Mouse (Mus musculus) yolk sac, embryonic 10.5 days (tissue): Measurements from ENCODE around the gene Uts2b.
"Not testable (repeated sequence)": the region's sequence is repeated elsewhere in the genome, so short reads cannot be mapped to it uniquely, and the experiment has no call there.

Experiments used
- DNase-seq: peaks from one replicate; pipeline ENCODE4 v3.0.0-alpha.2; 2017; ENCODE audit warnings: low spot score

Uts2b gene

DNA sequence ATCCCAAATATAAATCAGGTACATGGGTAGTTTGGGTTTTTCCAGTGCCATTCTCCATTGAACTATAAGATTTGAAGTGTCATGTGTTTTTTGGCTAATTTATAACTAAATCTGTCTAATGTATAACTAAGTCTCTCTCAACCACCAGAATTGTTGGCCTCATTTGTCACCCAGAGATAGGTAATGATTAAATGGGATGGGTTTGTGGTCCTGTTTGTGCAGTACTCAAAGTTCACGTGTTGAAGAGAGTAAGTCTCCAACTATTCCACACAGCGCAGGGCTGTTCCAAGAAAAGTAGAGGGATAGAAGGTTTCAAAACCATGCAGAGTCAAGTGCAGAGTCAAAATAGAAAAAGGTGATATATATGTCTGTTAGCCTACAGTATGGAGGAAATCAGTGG, 5.3 kb upstream of the Uts2b start:
- DNase-seq, result peak; percentile 61

DNA sequence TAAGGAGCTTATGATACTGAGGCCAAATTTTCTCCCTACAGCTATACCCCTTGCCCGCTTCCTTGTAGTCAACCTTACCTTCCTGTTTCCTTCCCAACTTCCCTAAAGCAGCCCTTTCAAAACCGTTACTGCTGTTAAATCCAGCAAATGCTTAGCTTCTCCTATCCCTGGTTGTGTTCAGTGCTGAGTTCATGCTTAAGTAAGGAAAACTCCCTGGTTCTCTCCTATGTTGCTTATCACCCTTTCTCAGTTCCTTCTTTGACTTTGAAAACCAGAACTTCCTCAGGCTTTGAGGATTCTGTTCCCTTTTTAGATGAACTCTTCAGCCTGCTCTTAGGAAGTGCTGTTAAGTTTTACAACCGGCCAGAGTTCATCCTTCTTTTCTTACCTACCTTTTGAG, 4.1 kb upstream of the Uts2b start:
- DNase-seq, result no peak

- no peak for DNase-seq
These were observed 661 bp upstream of the Uts2b start for GRCm38 (mm10) chr16:27370700-27371099.

DNA sequence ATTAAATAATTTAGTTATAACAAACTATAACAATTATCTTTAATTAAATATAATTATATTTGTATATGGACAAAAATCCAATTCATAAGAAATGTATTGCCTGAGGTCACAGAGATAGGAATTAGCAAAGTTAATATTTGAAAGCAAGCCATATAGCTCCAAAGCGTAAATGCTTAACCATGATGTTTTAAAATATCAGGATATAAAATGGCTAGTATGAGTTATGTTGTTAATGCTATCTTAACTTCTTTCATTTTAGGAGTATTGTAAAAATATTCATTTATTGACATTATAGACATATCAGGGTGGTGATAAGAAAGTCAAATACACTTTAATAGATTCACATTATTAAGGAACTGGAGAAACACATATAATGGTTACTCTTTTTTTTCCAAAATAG, 10.0 kb downstream of the Uts2b start:
- DNase-seq, result no peak

DNA sequence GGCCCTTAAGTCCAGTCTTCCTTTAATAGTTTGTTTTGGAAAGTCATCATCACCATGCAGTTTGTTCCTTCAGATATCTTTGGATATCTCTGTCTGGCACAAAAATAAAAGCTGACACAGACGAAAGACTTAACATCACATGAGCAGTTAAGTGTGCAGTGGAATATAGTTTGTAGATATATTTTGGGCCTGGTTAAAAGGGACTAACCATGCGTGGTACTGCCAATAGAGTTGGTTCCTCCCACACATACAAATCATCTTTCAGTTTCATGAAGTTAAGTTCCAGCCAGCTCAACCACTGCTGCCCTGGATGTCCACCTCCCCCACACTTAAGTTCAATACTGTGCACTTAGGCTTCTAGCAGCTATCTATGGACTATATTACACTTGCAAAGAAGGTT, 15.6 kb downstream of the Uts2b start:
- DNase-seq, result no peak

- DNase-seq, result no peak
These were observed 20.0 kb downstream of the Uts2b start for GRCm38 (mm10) chr16:27349878-27350532.

DNA sequence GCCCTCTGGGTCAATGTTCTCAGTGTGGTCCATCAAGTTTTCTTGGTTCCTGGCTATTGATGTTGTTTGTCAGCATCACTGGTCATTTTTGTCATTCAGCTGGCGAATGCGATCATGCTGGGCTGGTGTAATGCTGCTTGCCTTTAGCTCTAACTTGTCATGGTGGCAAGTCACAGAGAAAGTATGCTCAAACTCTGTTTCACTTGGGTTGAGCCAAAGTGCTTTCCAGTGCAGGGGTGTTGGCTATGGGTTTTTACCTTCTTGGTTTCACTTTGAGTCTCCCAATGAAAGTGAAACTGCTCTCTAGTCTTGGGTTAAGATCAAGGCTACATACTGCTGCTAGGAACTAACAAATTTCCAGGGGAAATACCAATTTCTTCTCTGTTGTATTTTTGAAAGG, 20.8 kb downstream of the Uts2b start:
- DNase-seq, result no peak

DNA sequence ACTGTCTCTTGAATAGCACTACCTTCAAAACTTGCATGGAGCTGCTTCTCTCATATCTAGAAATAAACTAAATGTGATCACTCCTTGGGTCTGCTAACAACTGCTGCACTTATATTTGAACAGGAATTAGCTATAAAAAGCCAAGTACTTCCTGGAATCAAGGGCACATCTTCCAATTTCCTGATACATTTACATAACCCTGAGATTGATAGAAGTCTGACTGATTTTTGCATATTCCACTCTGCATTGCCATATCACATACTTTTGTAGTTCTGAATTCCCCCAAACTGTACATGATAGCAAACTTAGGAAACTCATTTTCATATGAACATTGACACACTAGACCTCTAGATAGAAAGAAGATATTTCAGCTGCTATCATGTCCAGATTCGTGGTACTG, 21.7 kb downstream of the Uts2b start:
- no peak for DNase-seq

DNA sequence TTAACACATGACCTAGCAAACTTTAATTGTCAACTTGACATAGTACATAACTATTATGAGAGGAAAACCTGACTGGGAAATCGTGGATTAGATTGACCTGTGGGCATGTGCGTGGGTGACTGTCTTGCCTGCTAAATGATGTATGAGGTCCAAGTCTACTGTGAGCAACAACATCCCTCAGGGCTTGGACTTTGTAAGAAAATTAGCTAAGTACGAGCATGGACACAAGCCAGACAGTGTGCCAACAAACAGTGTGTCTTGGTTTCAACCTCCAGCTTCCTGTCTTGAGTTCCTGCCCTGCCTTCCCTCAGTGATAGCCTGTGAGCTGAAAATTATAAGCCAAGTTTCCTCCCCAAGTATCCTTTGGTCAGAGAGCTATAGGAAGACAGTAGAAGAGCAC, 22.5 kb downstream of the Uts2b start:
- no peak for DNase-seq

DNA sequence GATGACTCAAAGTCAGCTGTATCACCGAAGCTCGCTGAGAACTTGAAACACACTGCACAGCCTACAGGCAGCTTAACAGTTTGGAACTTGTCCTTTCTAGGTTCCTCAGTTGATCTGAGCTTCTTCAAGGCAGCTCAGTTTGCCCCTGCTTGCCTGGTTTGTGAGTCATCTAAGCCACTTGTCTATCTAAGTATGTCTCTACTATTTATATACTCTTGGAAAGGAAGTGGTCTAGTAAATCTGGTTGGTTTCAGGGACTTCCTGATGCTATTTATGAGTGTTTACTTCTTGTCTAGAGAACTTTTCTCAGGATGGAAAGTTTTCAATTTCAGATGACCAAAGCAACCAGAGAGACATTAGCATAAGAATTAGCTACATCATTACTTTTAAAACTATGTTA, 43.6 kb downstream of the Uts2b start:
- DNase-seq, result no peak

DNA sequence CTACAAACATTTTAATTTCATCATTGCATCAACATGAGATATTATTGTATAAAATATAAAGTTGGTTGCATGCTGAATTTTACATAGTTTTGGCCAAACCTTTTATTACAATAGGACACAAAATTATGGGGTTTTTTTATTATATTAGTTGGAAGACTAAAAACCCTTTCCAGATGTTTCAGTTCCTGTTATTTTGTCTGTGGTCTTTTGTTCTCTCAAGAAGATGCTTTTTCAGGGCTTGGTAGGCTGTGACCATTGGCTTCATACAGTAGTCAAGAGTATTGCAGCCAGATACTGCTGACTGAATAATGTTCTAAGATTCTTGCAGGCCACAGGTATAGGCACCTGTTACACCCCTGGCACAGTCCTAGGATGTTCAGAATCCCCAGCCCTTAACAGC, 48.0 kb downstream of the Uts2b start:
- DNase-seq, result no peak

- DNase-seq, result no peak
These were observed 50.9 kb downstream of the Uts2b start for GRCm38 (mm10) chr16:27319099-27319498.

- not testable (repeated sequence) for DNase-seq
These were observed 62.9 kb downstream of the Uts2b start, which contains the start of gene Ostn for GRCm38 (mm10) chr16:27307189-27307588. Gene Ostn, plus strand, starts transcription at chr16:27307489.
